Mouse (Mus musculus): ENCODE measurements at regions not wholly inside any gene's neighbourhood (a gene's known extent, or its start where the extent isn't known, plus 50 kb on each side); places are given as distances from the start of the nearest gene placed in this dataset.

GRCm38 (mm10) chr3:23063180-23063965, 986.9 kb downstream of the Tbl1xr1 start:
- WGBS: 73% methylated on average over 6 of the region's 6 CpGs
- Histone ChIP-seq H3K9me3 (no peaks in the 10 kb centered on the region), H3K27me3 (no peaks in the 10 kb centered on the region), H3K4me1 (replicated peaks) (no peaks in the 10 kb centered on the region), H3K9ac (replicated peaks) (no peak overlapping the region), H3K4me3 (replicated peaks) (no peak overlapping the region), H3K36me3 (no peaks in the 10 kb centered on the region), H3K4me2 (replicated peaks) (no peak overlapping the region), H3K27ac (no peak overlapping the region)
- no peak for ATAC-seq

- 88% methylated on average over 2 of the region's 2 CpGs for WGBS
- no peak overlapping the region for H3K9ac ChIP-seq (replicated peaks)
- H3K9me3 ChIP-seq: no peaks in the 10 kb centered on the region
- H3K36me3 ChIP-seq: no peaks in the 10 kb centered on the region
- H3K4me2 ChIP-seq (replicated peaks): no peak overlapping the region
- no peak overlapping the region for H3K4me3 ChIP-seq (replicated peaks)
- no peak for ATAC-seq
- no peak overlapping the region for H3K27ac ChIP-seq
- no peaks in the 10 kb centered on the region for H3K4me1 ChIP-seq (replicated peaks)
- no peaks in the 10 kb centered on the region for H3K27me3 ChIP-seq
Observed at GRCm38 (mm10) chr3:23071486-23071885, 995.0 kb downstream of the Tbl1xr1 start.
